Mouse (Mus musculus) testis, adult 2 months (tissue): ENCODE data around the gene Kif1b.

Experiments
- CTCF ChIP-seq: fragments of 200-500 bp; IDR thresholded peaks from 2 replicates; pipeline ENCODE4 v1.5.1; 2012; ENCODE audit warnings: low read depth, mild to moderate bottlenecking, inconsistent platforms, low read length, moderate library complexity; ENCODE audit not compliant: control insufficient read depth, insufficient read depth, insufficient replicate concordance
- POLR2A ChIP-seq: fragments of 200-500 bp; IDR thresholded peaks from 2 replicates; pipeline ENCODE4 v1.6.1; 2012; ENCODE audit warnings: low read depth, mild to moderate bottlenecking, inconsistent platforms, low read length, moderate library complexity; ENCODE audit not compliant: control insufficient read depth

GRCm38 (mm10) chr4:149159891-149160290 lies 147.6 kb downstream of the Kif1b start:
- TF ChIP-seq CTCF (no peak), POLR2A (no peak)
